Mouse (Mus musculus) forebrain, embryonic 16.5 days (tissue): ENCODE data around the gene Gpr182. TPM values are rescaled to one million over a fixed set of nuclear protein-coding genes. Genes with fewer than 3 reads are reported as not detected.

Experiments used
- ATAC-seq: fragments of 200-750 bp; cut with Nextera tagmentation; 2 replicates; pipeline ENCODE4 v1.8.0; 2017; ENCODE audit warnings: mild to moderate bottlenecking, moderate library complexity
- H3K27ac ChIP-seq: fragments of 300-500 bp; sonication (generic); 2 replicates; pipeline ENCODE4 v1.5.1; 2014; ENCODE audit warnings: low read length, control low read depth
- H3K27me3 ChIP-seq: fragments of 300-500 bp; sonication (generic); replicated peaks from 2 replicates; pipeline ENCODE4 v1.6.1; 2014; ENCODE audit warnings: low read length; ENCODE audit not compliant: control insufficient read depth, insufficient read depth
- H3K36me3 ChIP-seq: fragments of 300-500 bp; sonication (generic); 2 replicates; pipeline ENCODE4 v1.6.1; 2014; ENCODE audit not compliant: control insufficient read depth, insufficient read depth
- H3K4me1 ChIP-seq: fragments of 300-500 bp; sonication (generic); replicated peaks from 2 replicates; pipeline ENCODE4 v1.6.1; 2014; ENCODE audit warnings: low read length; ENCODE audit not compliant: control insufficient read depth, insufficient read depth
- H3K4me2 ChIP-seq: fragments of 300-500 bp; sonication (generic); 2 replicates; pipeline ENCODE4 v1.6.1; 2014; ENCODE audit warnings: mild to moderate bottlenecking, low read length, control low read depth
- H3K4me3 ChIP-seq: fragments of 300-500 bp; sonication (generic); replicated peaks from 2 replicates; pipeline ENCODE4 v1.5.1; 2014; ENCODE audit warnings: mild to moderate bottlenecking, low read length, control low read depth
- H3K9ac ChIP-seq: fragments of 300-500 bp; sonication (generic); replicated peaks from 2 replicates; pipeline ENCODE4 v1.6.1; 2014; ENCODE audit warnings: low read depth, low read length, control low read depth
- H3K9me3 ChIP-seq: fragments of 300-500 bp; sonication (generic); 2 replicates; pipeline ENCODE4 v1.6.1; 2016; ENCODE audit warnings: low read length; ENCODE audit not compliant: control insufficient read depth
- WGBS: fragments of 180-500 bp; shearing (Covaris S2); extraction: QIAGEN DNeasy Blood & Tissue Kit; methylation state at CpG from one replicate; pipeline ENCODE4 v1.1.7; 2014; 5-methylcytosine and 5-hydroxymethylcytosine counted together
- polyA plus RNA-seq: library from polyadenylated mRNA; unstranded; fragments of >200 nt; fragmentation: Nextera tagmentation; extraction: Ambion mirVana; gene quantifications from 2 replicates; pipeline ENCODE4 v1.2.1, GENCODE M21; 2015

The Gpr182 gene
- polyA plus RNA-seq, 1 experiment from 2014 or later = 0.87 TPM

GRCm38 (mm10) chr10:127707721-127708120 lies 43.8 kb downstream of the Gpr182 start:
- no peaks in the 10 kb centered on the region for H3K27me3 ChIP-seq
- 91% methylated on average over 7 of the region's 7 CpGs for WGBS
- H3K36me3 ChIP-seq = no peaks in the 10 kb centered on the region
- H3K9ac ChIP-seq = no peak overlapping the region
- 0 out of 2 replicates have a peak, but pooled peaks cover 2% of the 10 kb centered on the region for H3K4me1 ChIP-seq
- no peak for ATAC-seq
- H3K4me2 ChIP-seq = no peak overlapping the region
- no peaks in the 10 kb centered on the region for H3K9me3 ChIP-seq
- no peak overlapping the region for H3K4me3 ChIP-seq
- no peak overlapping the region for H3K27ac ChIP-seq

- Histone ChIP-seq H3K4me3 (no peak overlapping the region), H3K27ac (no peak overlapping the region), H3K9ac (no peak overlapping the region), H3K4me1 (no peaks in the 10 kb centered on the region), H3K36me3 (no peaks in the 10 kb centered on the region), H3K4me2 (no peak overlapping the region), H3K27me3 (no peaks in the 10 kb centered on the region), H3K9me3 (no peaks in the 10 kb centered on the region)
- WGBS = 95% methylated on average over 4 of the region's 4 CpGs
- ATAC-seq = no peak
These were observed 45.7 kb downstream of the Gpr182 start for GRCm38 (mm10) chr10:127705783-127706182.

DNA sequence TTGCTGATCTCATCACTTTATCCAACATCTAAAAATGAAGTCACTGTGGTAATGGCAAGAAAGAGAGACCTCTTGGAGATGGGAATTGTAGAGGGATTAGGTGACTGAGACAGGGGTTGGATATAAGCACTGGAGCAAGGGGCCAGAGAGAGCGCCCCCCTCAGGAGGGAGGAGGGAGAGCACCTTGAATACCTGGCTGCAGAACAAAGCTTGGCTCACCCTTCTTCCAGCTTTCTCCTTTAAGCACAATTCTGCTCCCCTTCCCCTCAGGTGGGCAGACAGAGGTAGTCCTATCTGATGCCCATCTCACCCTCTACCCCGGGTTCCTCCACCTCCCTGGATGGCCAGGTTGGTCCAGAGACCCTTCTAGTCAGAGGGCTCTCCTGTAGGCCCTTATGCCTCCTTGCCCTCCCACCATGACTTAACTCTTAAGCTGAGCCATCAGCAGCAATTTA lies 46.7 kb downstream of the Gpr182 start, which contains the start of gene Myo1a:
Gene Myo1a, plus strand, starts transcription at position 405 of the 455 bp plus-strand sequence.
- Histone ChIP-seq H3K27me3 (no peaks in the 10 kb centered on the region), H3K27ac (no peak within 1 kb of the TSS), H3K4me2 (no peak within 1 kb of the TSS), H3K9ac (no peak within 1 kb of the TSS), H3K4me3 (no peak within 1 kb of the TSS), H3K36me3 (no peaks in the 10 kb centered on the region), H3K9me3 (no peaks in the 10 kb centered on the region), H3K4me1 (no peaks in the 10 kb centered on the region)
- WGBS = 62% methylated on average over 2 of the region's 2 CpGs
- no peak for ATAC-seq

DNA sequence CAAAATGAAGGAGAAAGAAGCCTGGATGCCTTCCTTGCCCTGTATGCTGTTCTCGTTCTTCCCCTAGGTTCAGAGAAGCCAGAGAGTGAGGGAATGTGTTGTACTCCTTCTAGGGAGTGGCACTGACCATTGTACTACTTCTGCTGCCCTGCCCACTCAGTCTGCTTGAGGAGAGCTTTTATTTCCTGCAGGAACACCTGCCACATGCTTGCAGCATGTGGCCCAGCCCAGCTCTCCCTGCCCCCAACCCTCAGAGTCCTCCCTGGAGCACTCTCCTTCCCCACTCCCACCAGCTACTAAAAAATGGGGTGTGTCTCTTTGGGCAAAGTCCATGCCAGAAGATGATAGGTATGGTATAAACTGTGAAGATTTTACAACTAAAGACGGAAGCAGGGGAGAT lies 47.2 kb downstream of the Gpr182 start:
- Histone ChIP-seq H3K27me3 (no peaks in the 10 kb centered on the region), H3K4me1 (no peaks in the 10 kb centered on the region), H3K4me3 (no peak overlapping the region), H3K4me2 (no peak overlapping the region), H3K9me3 (no peaks in the 10 kb centered on the region), H3K9ac (no peak overlapping the region), H3K36me3 (no peaks in the 10 kb centered on the region; the same call in 1 of the 2 replicates), H3K27ac (no peak overlapping the region)
- no peak for ATAC-seq
- WGBS = 70% methylated on average over 2 of the region's 2 CpGs

GRCm38 (mm10) chr10:127703299-127703698 lies 48.2 kb downstream of the Gpr182 start:
- Histone ChIP-seq H3K4me3 (no peak overlapping the region), H3K27ac (no peak overlapping the region)

DNA sequence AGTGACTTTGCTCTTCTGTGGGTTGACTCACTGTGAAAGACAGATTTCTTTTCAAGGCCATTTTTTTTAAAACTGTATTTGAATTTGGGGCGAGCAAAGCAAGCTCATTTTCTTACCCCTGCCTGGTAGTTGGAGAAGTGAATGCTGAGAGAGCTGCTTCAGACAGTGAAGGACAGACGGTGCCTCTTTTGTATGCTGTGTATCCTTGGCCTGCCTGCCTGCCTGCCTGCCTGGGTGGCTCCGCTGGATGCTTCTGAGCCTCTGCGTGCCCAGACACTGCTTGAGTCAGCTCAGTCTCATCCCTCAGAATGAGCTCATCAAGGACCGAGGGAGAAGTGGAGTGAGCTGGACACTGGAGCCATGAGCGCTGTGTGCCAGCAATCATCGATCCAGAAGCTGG lies 52.6 kb downstream of the Gpr182 start:
- Histone ChIP-seq H3K9ac (no peak overlapping the region), H3K4me3 (no peak overlapping the region), H3K36me3 (peaks cover 4% of the 10 kb centered on the region; the same call in 1 of the 2 replicates), H3K27ac (no peak overlapping the region), H3K27me3 (no peaks in the 10 kb centered on the region), H3K4me1 (no peaks in the 10 kb centered on the region), H3K4me2 (no peak overlapping the region), H3K9me3 (no peaks in the 10 kb centered on the region)
- WGBS = 94% methylated on average over 7 of the region's 7 CpGs
- no peak for ATAC-seq

More at GRCm38 (mm10) chr10:127703299-127703698, 48.2 kb downstream of the Gpr182 start:
- Histone ChIP-seq H3K9ac (no peak overlapping the region), H3K27me3 (no peaks in the 10 kb centered on the region), H3K9me3 (no peaks in the 10 kb centered on the region), H3K4me1 (no peaks in the 10 kb centered on the region), H3K36me3 (peaks cover 3% of the 10 kb centered on the region; the same call in 1 of the 2 replicates), H3K4me2 (no peak overlapping the region)
- 59% methylated on average over 4 of the region's 4 CpGs for WGBS
- ATAC-seq = no peak

Other genes starting within 250 kb of the Gpr182 start
- gene Ndufa4l2, start 236.8 kb downstream of the Gpr182 start, polyA plus RNA-seq = 17.6 and 21.3 TPM in 2 replicates
- 78.9 and 80.4 TPM in 2 replicates for gene Shmt2, start 229.3 kb downstream of the Gpr182 start, polyA plus RNA-seq
- gene Nxph4, start 217.2 kb downstream of the Gpr182 start, polyA plus RNA-seq = 32.5 and 36.0 TPM in 2 replicates
- 114 and 117 TPM in 2 replicates for gene Lrp1, start 130.6 kb downstream of the Gpr182 start, polyA plus RNA-seq
- gene Stat6, start 108.7 kb downstream of the Gpr182 start, polyA plus RNA-seq = 4.3 and 5.1 TPM in 2 replicates
- gene Nemp1, start 84.8 kb downstream of the Gpr182 start, polyA plus RNA-seq = 5.7 and 7.0 TPM in 2 replicates
- 3.9 and 4.5 TPM in 2 replicates for gene Nab2, start 83.2 kb downstream of the Gpr182 start, polyA plus RNA-seq
- 1.1 and 1.3 TPM in 2 replicates for gene Myo1a, start 46.6 kb downstream of the Gpr182 start, polyA plus RNA-seq
- 6.2 and 7.6 TPM in 2 replicates for gene Tac2, start 27.3 kb downstream of the Gpr182 start, polyA plus RNA-seq
- 3.4 and 3.5 TPM in 2 replicates for gene Zbtb39, start 12.2 kb downstream of the Gpr182 start, polyA plus RNA-seq
- gene Rdh1, start 8.0 kb upstream of the Gpr182 start, polyA plus RNA-seq = not detected in 2 replicates
- not detected in 2 replicates for gene Rdh16f1, start 8.1 kb upstream of the Gpr182 start, polyA plus RNA-seq
- gene Rdh9, start 24.7 kb upstream of the Gpr182 start, polyA plus RNA-seq = 0.32 and 0.35 TPM in 2 replicates
- gene Rdh16, start 49.4 kb upstream of the Gpr182 start, polyA plus RNA-seq = not detected in 2 replicates
- not detected in 2 replicates for gene Rdh19, start 98.2 kb upstream of the Gpr182 start, polyA plus RNA-seq
- not detected in 2 replicates for gene Rdh16f2, start 114.7 kb upstream of the Gpr182 start, polyA plus RNA-seq
- not detected in 2 replicates for gene Rdh7, start 137.1 kb upstream of the Gpr182 start, polyA plus RNA-seq
- gene Sdr9c7, start 146.8 kb upstream of the Gpr182 start, polyA plus RNA-seq = not detected in 2 replicates